Mouse (Mus musculus): ENCODE data around the gene Gp1ba.

Gp1ba gene

GRCm38 (mm10) chr11:70638714-70639278 is at the start of gene Gp1ba:
TSS of gene Gp1ba (plus strand) at chr11:70639122.
- DNase-seq = no peak

GRCm38 (mm10) chr11:70591733-70592132 is 47.2 kb upstream of the Gp1ba start:
- no peak for DNase-seq

DNA sequence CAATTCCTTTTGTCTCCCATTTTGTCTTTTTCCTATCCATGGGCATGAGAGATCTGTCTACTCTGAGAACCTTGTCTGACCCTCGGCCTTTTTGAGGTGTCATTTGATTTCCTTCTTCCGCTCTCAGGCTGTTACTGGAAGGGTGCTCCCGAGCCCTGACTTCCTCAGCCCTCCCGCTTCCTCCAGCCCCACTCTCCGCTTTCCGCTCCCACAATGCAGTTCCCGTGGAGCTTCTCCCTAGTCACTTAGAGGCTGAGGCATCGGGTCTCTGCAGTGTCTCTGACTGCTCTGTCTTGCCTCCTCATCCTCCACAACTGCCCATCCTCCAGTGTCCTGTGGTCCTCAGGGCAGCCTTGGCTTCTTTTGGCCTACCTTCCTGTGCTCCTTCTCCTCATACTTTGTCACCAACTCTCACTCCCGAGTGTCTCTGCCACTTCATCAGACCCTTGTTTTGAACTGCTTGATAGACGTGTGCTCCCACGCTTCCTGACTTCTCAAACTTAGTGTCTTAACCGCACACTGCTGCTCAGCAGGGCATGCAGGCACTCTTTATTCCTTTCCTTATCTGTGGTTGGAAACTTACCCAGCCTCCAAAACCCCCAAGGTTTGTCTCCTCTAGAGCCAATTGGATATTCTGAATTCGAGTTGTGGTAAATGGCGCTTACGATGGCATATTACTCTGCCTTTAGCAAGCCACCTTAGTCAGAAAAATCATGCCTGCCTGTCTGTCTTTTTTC is 44.5 kb upstream of the Gp1ba start:
- DNase-seq = no peak

GRCm38 (mm10) chr11:70595638-70596037 is 43.3 kb upstream of the Gp1ba start:
- DNase-seq = no peak

DNA sequence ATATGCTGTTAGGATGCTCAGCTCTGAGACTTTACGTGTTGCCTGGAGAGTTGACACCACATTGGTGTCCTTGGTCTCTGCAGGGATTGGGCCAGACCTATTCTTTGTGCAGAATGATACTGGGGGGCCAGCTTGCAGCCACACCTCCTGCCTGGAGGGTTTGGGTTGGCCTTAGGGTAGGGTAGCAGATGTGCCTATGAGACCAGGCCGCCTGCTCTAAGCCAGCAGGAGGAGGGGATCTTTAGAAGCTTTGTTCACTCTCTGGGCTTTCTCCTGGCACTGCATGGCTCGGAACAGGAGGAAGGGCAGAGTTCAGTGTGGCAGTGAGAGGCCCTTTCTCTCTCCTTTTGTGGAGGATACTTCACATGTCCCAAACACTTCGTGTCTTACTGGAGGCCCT is 42.8 kb upstream of the Gp1ba start:
- DNase-seq = no peak

GRCm38 (mm10) chr11:70597301-70597700 is 41.6 kb upstream of the Gp1ba start:
- DNase-seq = no peak

GRCm38 (mm10) chr11:70598451-70598953 is 40.4 kb upstream of the Gp1ba start:
- no peak for DNase-seq

DNA sequence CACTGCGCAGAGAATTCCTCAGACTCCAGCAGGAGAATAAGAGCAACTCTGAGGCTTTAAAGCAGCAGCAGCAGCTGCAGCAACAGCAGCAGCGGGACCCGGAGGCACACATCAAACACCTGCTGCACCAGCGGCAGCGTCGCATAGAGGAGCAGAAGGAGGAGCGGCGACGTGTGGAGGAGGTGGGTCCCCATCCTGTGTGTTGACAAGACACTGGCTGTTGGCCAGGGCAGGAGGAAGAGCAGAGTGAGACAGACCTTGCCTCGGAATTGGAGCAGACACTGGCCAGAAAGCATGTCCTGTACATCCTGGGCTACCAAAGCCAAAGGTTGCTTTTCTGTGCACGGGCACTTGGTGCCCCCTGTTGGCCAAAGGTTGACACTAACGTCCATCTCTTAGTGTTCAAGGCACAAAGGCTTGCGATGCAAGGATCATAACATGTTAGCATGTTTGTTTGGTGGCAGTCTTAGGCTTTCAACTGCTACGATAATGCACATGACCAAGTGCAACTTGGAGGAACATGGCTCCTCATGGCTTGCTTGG is 33.8 kb upstream of the Gp1ba start:
- DNase-seq = peak; percentile 84

GRCm38 (mm10) chr11:70606717-70607116 is 32.2 kb upstream of the Gp1ba start:
- no peak for DNase-seq

GRCm38 (mm10) chr11:70607611-70608010 is 31.3 kb upstream of the Gp1ba start:
- no peak for DNase-seq

DNA sequence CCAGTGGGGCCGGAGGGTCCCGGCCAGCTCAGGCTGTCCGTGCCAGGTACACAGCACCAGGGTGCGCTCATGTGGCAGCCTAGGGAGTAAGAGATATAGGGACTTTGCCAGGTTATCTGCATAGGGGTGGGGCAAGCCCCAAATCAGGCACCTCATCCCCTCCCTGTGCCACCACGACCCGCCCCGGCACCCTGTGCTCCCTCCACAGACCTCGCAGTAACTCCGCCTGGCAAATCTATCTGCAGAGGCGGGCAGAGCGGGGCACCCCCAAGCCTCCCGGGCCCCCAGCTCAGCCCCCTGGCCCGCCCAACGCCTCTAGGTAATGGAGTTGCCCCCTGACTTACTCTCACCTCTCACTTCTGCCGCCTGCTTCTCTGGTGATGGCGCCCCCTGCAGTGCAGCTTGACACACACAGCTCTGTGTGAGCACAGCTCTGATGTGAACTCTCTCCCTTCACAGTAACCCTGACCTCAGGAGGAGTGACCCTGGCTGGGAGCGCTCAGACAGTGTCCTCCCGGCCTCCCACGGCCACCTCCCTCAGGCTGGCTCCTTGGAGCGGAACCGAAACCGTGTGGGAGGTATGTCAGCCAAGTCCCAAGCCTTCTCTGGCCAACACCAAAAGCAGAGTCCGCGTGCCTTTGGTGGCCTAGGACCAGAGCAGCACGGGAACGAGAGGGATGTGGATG is 30.4 kb upstream of the Gp1ba start:
- peak; percentile 84 for DNase-seq

GRCm38 (mm10) chr11:70610752-70611151 is 28.2 kb upstream of the Gp1ba start:
- no peak for DNase-seq

DNA sequence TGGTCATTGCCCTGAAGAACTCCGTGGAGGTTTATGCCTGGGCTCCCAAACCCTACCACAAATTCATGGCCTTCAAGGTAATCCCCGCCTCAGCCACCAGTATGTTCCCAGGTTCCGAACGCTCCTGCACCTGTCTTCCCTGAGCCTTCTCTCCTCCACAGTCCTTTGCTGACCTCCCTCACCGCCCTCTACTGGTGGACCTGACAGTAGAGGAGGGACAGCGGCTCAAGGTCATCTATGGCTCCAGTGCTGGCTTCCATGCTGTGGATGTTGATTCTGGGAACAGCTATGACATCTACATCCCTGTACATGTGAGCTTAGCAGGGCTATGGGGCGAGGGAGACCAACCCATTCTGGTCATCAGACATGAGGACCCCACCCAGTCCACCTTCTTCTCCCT is 26.4 kb upstream of the Gp1ba start:
- DNase-seq = no peak

DNA sequence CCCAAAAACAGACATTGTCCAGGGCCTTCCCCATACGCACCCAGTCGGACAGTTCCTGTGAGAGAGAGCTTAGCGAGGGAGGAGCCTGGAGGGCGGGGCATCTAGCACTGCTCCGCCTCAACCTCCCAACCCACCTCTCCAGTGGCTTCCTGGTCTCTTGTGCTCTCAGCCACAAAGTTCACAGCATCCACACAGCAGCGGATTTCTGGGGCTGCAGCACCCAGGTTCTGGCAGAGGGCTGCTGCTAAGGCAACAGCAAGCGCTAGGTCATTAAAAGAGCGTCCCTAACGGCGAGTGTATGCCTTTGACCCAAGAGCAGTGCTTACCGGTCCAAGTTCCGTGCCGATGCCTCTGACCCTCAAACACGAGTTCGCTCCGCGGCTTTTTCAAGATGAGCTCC is 23.8 kb upstream of the Gp1ba start:
- peak; percentile 84 for DNase-seq

GRCm38 (mm10) chr11:70615516-70616093 is 23.3 kb upstream of the Gp1ba start, which contains the start of gene 4930544D05Rik:
TSS of gene 4930544D05Rik (plus strand) at chr11:70615848.
- no peak for DNase-seq

DNA sequence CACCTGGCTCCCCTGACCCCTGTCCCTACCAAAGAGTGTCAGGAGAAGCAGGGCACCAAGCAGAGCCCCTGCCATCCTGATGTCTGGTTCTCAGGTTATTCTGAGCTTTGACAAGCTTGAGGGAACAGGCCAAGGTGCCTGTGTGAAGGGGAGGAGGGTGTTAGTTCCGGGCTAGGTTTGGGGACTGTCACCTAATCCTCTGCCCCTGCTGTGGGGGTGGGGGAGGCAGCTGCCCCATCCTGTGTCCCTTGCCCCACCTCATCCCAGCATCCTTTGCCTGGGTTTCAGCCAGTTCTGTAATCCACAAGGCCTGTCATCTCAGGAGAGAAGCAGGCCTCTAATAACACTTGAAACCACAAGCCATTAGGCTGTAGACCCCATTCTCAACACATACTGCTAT is 19.8 kb upstream of the Gp1ba start, which contains the start of gene Chrne:
TSS of gene Chrne (minus strand) at position 116 of the 400 bp plus-strand sequence.
- no peak for DNase-seq

DNA sequence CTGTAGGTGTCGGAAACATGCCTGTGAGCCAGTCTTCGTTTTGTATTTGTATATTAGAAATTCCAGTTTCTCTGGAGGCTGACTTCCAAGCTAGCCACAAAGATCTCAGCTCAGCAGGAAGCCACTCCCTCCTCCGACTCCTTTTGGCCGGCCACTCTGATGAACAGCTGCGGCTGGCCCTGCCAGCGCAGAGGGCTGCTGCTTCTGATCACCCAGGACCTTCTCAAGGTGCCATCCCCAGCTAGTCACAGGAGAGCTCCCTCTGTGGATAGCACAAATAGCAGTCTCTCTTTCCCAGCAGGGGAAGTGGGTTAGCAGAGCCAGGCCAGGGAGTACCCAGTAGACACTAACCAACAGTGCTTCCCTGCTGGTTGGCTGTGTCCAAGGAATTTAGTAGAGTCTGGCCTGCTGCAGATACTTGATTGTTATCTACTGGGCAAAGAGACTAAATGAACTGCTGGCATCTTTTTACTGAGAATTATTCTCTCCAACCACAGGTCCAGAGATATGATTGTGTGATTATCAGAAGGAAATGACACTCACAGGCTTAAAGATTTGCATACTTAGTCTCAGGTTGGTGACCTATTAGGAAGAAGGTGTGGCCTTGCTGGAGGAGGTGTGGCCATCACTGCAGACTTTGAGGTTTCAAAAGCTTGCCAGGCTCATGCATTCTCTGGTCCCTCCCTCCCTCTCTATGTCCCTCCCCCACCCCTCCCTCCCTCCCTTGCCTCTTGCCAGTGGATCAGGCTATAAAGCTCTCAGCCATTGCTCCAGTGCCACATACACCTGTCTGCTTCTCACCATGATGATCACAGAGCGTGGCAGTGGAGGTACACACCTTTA is 16.7 kb upstream of the Gp1ba start:
- DNase-seq = no peak

DNA sequence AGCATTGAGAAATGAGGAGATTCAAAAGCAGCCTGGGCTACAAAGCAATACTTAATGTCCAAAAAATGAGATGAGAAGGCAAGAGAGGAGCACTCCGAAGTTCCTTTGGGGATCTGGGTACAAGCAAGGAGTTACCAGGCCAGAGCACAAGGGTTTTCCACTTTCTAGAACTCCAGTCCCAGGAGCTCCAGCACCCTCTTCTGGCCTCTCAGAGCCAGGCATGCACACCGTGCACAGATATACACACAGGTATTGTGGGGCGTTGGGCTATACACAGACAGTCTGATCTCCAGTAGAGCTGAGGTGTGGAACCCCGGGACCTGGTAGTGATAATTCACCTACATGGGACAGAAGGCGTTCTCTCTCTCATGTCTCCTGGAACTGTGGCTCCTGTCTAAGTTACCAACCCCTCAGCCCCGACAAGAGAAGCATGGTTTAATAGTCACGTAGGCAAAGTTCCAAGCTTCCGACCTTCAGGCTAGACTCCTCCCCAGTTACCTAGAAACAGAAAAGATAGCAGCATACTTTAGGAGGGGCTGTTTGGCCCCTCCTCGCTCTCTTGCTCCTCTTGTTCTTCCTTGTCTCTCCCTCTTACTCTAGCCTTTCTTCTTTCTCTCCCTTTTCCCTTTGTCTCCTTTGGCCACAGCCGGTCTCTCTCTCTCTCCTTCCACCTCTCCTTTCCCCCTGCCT is 15.7 kb upstream of the Gp1ba start:
- DNase-seq = peak; percentile 41

- peak; percentile 87 for DNase-seq
Measured at GRCm38 (mm10) chr11:70625473-70625872, 13.4 kb upstream of the Gp1ba start.

- DNase-seq = no peak
Measured at GRCm38 (mm10) chr11:70626877-70627276, 12.0 kb upstream of the Gp1ba start.

DNA sequence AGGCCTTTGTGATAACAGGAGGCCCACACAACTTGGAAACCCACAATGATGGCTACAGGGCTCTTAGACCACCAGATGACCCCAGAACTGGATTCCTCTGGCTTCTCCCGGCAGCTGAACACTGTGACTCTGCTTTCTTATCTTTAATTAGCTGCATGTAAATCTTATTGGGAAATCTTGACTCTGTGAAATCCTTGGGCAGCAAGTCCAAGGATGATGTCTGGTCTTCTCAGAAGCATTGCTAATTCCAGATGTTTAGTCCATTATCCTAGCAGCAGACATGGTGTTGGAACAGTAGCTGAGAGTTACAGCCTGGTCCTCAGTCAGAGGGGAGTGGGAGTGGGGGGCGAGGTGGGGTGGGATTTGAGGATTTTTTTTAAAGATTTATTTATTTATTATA is 10.5 kb upstream of the Gp1ba start:
- no peak for DNase-seq

DNA sequence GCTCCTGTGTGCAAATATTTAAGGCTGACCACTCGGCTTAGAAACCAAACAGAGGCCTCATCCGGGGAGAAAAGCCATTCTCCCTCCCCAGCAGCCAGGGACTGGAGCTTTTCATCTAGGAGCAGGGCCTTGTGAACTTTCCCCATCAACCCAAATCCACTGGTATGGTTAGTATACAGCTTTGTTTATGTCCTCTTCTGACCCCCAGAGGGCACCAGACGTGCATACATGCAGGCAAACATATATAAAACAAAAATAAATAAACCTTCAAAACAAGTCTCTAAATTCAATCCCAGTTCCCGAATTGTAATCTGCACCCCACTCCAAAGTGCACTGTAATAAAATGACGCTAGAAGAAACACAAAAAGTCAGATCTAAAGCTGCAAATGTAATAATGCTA is 9.4 kb upstream of the Gp1ba start:
- peak; percentile 56 for DNase-seq

Data from thymus, postnatal 4 days (tissue).